Mouse (Mus musculus): ENCODE data around the gene H13. TPM values are rescaled to one million over a fixed set of nuclear protein-coding genes. Genes with fewer than 3 reads are reported as not detected.

Gene H13
- polyA plus RNA-seq, 1 experiment from 2014 or later: 59.1 TPM

GRCm38 (mm10) chr2:152739842-152740260 lies 70.6 kb downstream of the H13 start:
- H3K4me1 ChIP-seq: peaks cover 81% of the 10 kb centered on the region
- no peaks in the 10 kb centered on the region for H3K9me3 ChIP-seq (replicated peaks)

GRCm38 (mm10) chr2:152740490-152740889 lies 71.2 kb downstream of the H13 start:
- Histone ChIP-seq H3K4me1 (peaks cover 75% of the 10 kb centered on the region), H3K27ac (peak overlapping the region; percentile 90), H3K9me3 (replicated peaks) (no peaks in the 10 kb centered on the region), H3K9ac (0 out of 2 replicates have a peak overlapping the region, but pooled peaks have one; percentile 24), H3K4me2 (peak overlapping the region; percentile 96), H3K4me3 (no peak overlapping the region), H3K27me3 (replicated peaks) (peaks cover under 1% of the 10 kb centered on the region; the same call in 1 of the 2 replicates), H3K36me3 (0 out of 2 replicates have a peak, but pooled peaks cover 4% of the 10 kb centered on the region)
- no peak for ATAC-seq
- WGBS (ENCODE audit: insufficient replicate concordance): 70% methylated on average over 5 of the region's 5 CpGs

More at GRCm38 (mm10) chr2:152739842-152740260, 70.6 kb downstream of the H13 start:
- H3K4me3 ChIP-seq: peak overlapping the region; percentile 60
- 1% methylated on average over 3 of the region's 3 CpGs for WGBS (ENCODE audit: insufficient replicate concordance)
- H3K27me3 ChIP-seq (replicated peaks): peaks cover 6% of the 10 kb centered on the region
- H3K4me2 ChIP-seq: peak overlapping the region; percentile 96
- ATAC-seq: peak; percentile 62
- H3K36me3 ChIP-seq: 0 out of 2 replicates have a peak, but pooled peaks cover 4% of the 10 kb centered on the region
- H3K9ac ChIP-seq: peak overlapping the region; percentile 70
- peak overlapping the region; percentile 90 for H3K27ac ChIP-seq

GRCm38 (mm10) chr2:152741153-152742041 lies 72.1 kb downstream of the H13 start:
- Histone ChIP-seq H3K9me3 (replicated peaks) (no peaks in the 10 kb centered on the region), H3K27me3 (replicated peaks) (no peaks in the 10 kb centered on the region), H3K4me2 (peak overlapping the region; percentile 57), H3K9ac (peak overlapping the region; percentile 50), H3K4me1 (peaks cover 66% of the 10 kb centered on the region), H3K4me3 (peak overlapping the region; percentile 21), H3K27ac (peak overlapping the region; percentile 90), H3K36me3 (0 out of 2 replicates have a peak, but pooled peaks cover 4% of the 10 kb centered on the region)
- WGBS (ENCODE audit: insufficient replicate concordance): 11% methylated on average over 14 of the region's 14 CpGs
- peak; percentile 27 for ATAC-seq

- 13% methylated on average over 10 of the region's 10 CpGs for WGBS (ENCODE audit: insufficient replicate concordance)
- peak overlapping the region; percentile 50; the same call in 1 of the 2 replicates for H3K9ac ChIP-seq
Measured at GRCm38 (mm10) chr2:152742435-152742834, 73.2 kb downstream of the H13 start.

GRCm38 (mm10) chr2:152753944-152754711 lies 84.9 kb downstream of the H13 start, which contains the start of gene Cox4i2:
TSS of gene Cox4i2 (plus strand) at chr2:152754173.
- Histone ChIP-seq H3K27me3 (replicated peaks) (peaks cover 55% of the 10 kb centered on the region), H3K4me2 (peak within 1 kb of the TSS; percentile 57), H3K27ac (no peak within 1 kb of the TSS), H3K4me1 (peaks cover 17% of the 10 kb centered on the region), H3K4me3 (peak within 1 kb of the TSS; percentile 11; the same call in 1 of the 2 replicates), H3K9ac (no peak within 1 kb of the TSS), H3K9me3 (replicated peaks) (no peaks in the 10 kb centered on the region), H3K36me3 (no peaks in the 10 kb centered on the region)
- WGBS (ENCODE audit: insufficient replicate concordance): 4% methylated on average over 30 of the region's 30 CpGs
- ATAC-seq: no peak

More at GRCm38 (mm10) chr2:152742435-152742834, 73.2 kb downstream of the H13 start:
- peaks cover 55% of the 10 kb centered on the region for H3K4me1 ChIP-seq
- 0 out of 2 replicates have a peak, but pooled peaks cover 4% of the 10 kb centered on the region for H3K36me3 ChIP-seq
- peak; percentile 61 for ATAC-seq
- H3K9me3 ChIP-seq (replicated peaks): no peaks in the 10 kb centered on the region
- peak overlapping the region; percentile 57 for H3K4me2 ChIP-seq
- H3K27me3 ChIP-seq (replicated peaks): no peaks in the 10 kb centered on the region
- H3K4me3 ChIP-seq: no peak overlapping the region
- peak overlapping the region; percentile 90; the same call in 1 of the 2 replicates for H3K27ac ChIP-seq

GRCm38 (mm10) chr2:152756474-152757393 lies 87.5 kb downstream of the H13 start:
- Histone ChIP-seq H3K4me1 (peaks cover 21% of the 10 kb centered on the region), H3K9me3 (replicated peaks) (no peaks in the 10 kb centered on the region), H3K9ac (no peak overlapping the region), H3K27me3 (replicated peaks) (peaks cover 55% of the 10 kb centered on the region), H3K4me3 (no peak overlapping the region), H3K36me3 (no peaks in the 10 kb centered on the region), H3K27ac (no peak overlapping the region), H3K4me2 (no peak overlapping the region)
- 62% methylated on average over 17 of the region's 17 CpGs for WGBS (ENCODE audit: insufficient replicate concordance)
- ATAC-seq: no peak

GRCm38 (mm10) chr2:152757478-152757877 lies 88.2 kb downstream of the H13 start:
- ATAC-seq: no peak

More at GRCm38 (mm10) chr2:152757478-152757877, 88.2 kb downstream of the H13 start:
- Histone ChIP-seq H3K9me3 (replicated peaks) (no peaks in the 10 kb centered on the region), H3K27me3 (replicated peaks) (peaks cover 55% of the 10 kb centered on the region), H3K4me3 (no peak overlapping the region), H3K4me1 (peaks cover 21% of the 10 kb centered on the region), H3K36me3 (no peaks in the 10 kb centered on the region), H3K9ac (no peak overlapping the region), H3K4me2 (no peak overlapping the region), H3K27ac (no peak overlapping the region)
- 59% methylated on average over 2 of the region's 2 CpGs for WGBS (ENCODE audit: insufficient replicate concordance)

Other genes with a start within 250 kb of the H13 start
- not detected in 2 replicates for gene Defb23, start 204.8 kb upstream of the H13 start, polyA plus RNA-seq (2016; fragmentation: Nextera tagmentation; extraction: Ambion mirVana)
- gene Defb20, start 192.4 kb upstream of the H13 start, polyA plus RNA-seq (2016; fragmentation: Nextera tagmentation; extraction: Ambion mirVana): not detected in 2 replicates
- gene Defb22, start 179.3 kb upstream of the H13 start, polyA plus RNA-seq (2016; fragmentation: Nextera tagmentation; extraction: Ambion mirVana): not detected in 2 replicates
- not detected in 2 replicates for gene Defb26, start 157.8 kb upstream of the H13 start, polyA plus RNA-seq (2016; fragmentation: Nextera tagmentation; extraction: Ambion mirVana)
- not detected in 2 replicates for gene Defb28, start 151.2 kb upstream of the H13 start, polyA plus RNA-seq (2016; fragmentation: Nextera tagmentation; extraction: Ambion mirVana)
- not detected in 2 replicates for gene Defb29, start 129.4 kb upstream of the H13 start, polyA plus RNA-seq (2016; fragmentation: Nextera tagmentation; extraction: Ambion mirVana)
- gene Gm17416, start 100.1 kb upstream of the H13 start, polyA plus RNA-seq (2016; fragmentation: Nextera tagmentation; extraction: Ambion mirVana): not detected in 2 replicates
- not detected in 2 replicates for gene Defb21, start 96.7 kb upstream of the H13 start, polyA plus RNA-seq (2016; fragmentation: Nextera tagmentation; extraction: Ambion mirVana)
- not detected in 2 replicates for gene Defb19, start 89.1 kb upstream of the H13 start, polyA plus RNA-seq (2016; fragmentation: Nextera tagmentation; extraction: Ambion mirVana)
- gene Defb45, start 70.1 kb upstream of the H13 start, polyA plus RNA-seq (2016; fragmentation: Nextera tagmentation; extraction: Ambion mirVana): not detected in 2 replicates
- not detected in 2 replicates for gene Defb36, start 65.1 kb upstream of the H13 start, polyA plus RNA-seq (2016; fragmentation: Nextera tagmentation; extraction: Ambion mirVana)
- 0.56 TPM in 1 of 2 replicates, not detected in the other for gene Defb25, start 46.4 kb upstream of the H13 start, polyA plus RNA-seq (2016; fragmentation: Nextera tagmentation; extraction: Ambion mirVana)
- gene Rem1, start 42.5 kb upstream of the H13 start, polyA plus RNA-seq (2016; fragmentation: Nextera tagmentation; extraction: Ambion mirVana): 1.3 and 1.4 TPM in 2 replicates
- 26.4 and 27.2 TPM in 2 replicates for gene Mcts2, start 17.6 kb downstream of the H13 start, polyA plus RNA-seq (2016; fragmentation: Nextera tagmentation; extraction: Ambion mirVana)
- 28.1 and 30.6 TPM in 2 replicates for gene Id1, start 66.8 kb downstream of the H13 start, polyA plus RNA-seq (2016; fragmentation: Nextera tagmentation; extraction: Ambion mirVana)
- 2.5 and 3.4 TPM in 2 replicates for gene Cox4i2, start 84.7 kb downstream of the H13 start, polyA plus RNA-seq (2016; fragmentation: Nextera tagmentation; extraction: Ambion mirVana)
- 127 and 137 TPM in 2 replicates for gene Bcl2l1, start 162.3 kb downstream of the H13 start, polyA plus RNA-seq (2016; fragmentation: Nextera tagmentation; extraction: Ambion mirVana)
- 88.0 and 89.9 TPM in 2 replicates for gene Tpx2, start 178.5 kb downstream of the H13 start, polyA plus RNA-seq (2016; fragmentation: Nextera tagmentation; extraction: Ambion mirVana)
- not detected in 2 replicates for gene Mylk2, start 241.9 kb downstream of the H13 start, polyA plus RNA-seq (2016; fragmentation: Nextera tagmentation; extraction: Ambion mirVana)